Mouse (Mus musculus) mouse trophoblast stem cell (cell line): Measurements from ENCODE around the gene Prkab1.

Experiments
- in situ Hi-C, 2 experiments: fragments of 300-500 bp; cut with MseI, MboI; formaldehyde crosslinking; loops; 2 replicates in 1 of 2; 3 replicates in 1 of 2; pipeline ENCODE4 v1.15.1; 2025

The Prkab1 gene

DNA sequence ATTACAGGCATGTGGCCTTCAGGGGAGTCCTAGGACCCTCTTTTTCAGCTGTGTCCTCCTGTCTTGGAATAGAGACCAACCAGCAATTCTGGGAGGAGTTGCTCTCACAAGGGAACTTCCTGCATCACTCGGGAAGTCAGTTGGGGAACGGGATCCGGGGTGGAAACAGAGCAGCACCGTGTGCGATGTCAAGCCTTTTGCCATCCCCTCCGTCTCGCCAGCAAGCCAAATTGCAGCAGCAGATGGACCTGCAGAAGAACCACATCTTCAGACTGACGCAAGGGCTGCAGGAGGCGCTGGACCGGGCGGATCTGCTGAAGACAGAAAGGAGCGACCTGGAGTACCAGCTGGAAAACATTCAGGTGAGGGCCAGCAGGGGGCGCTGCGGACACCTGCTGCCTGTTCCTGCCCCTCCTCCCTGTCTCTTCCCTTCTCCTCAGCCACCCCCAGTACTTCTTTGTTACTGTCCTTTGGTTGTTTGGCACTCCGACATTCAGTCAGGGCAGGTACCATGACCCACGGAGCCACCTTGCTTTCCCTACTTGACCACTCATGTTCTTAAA is 45.1 kb downstream of the Prkab1 start:
- in situ Hi-C loops: no loop called here

DNA sequence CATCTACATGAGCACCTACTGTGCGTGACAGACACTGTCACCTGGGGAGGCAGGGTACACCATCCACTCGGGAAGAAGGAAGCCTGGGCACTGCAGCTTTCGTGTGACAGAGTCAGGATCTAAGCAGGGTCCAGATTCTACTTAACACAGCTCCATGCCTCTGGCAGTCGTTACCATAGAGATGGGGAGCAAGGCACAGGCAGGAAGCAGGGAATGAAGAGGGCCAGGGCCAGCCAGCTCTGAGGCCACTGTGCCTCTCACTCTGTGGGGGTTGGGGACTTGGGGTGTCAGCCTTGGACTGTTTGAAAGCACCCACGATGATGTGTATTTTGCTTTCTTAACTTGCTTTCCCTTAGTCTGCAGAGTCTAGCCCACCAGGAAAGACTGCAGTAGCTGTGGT is 46.1 kb downstream of the Prkab1 start:
- in situ Hi-C loops: no loop called here

GRCm38 (mm10) chr5:115977757-115978156 is 46.6 kb downstream of the Prkab1 start:
- in situ Hi-C loops: no loop called here

- in situ Hi-C loops: no loop called here
Measured at GRCm38 (mm10) chr5:115977266-115977665, 47.0 kb downstream of the Prkab1 start.

DNA sequence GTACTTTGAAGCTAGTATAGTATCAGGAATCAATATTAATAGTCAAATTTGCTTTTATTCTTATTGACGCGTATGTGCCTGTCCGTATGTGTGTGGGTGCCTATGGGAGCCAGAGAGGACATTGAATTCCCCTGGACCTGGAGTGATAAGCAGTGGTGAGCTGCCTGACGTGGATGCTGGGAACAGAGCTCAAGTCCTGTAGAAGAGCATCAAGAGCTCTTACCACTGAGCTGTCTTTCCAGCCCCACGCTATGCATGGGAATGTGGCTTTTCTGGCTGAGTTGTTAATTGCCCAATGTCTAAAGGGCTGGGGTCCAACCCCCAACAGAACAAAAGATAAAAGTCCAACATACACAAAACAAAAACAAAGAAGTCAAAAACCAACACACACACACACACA is 47.9 kb downstream of the Prkab1 start:
- in situ Hi-C loops: no loop called here

- in situ Hi-C loops: no loop called here
Measured at GRCm38 (mm10) chr5:115975672-115976071, 48.6 kb downstream of the Prkab1 start.

DNA sequence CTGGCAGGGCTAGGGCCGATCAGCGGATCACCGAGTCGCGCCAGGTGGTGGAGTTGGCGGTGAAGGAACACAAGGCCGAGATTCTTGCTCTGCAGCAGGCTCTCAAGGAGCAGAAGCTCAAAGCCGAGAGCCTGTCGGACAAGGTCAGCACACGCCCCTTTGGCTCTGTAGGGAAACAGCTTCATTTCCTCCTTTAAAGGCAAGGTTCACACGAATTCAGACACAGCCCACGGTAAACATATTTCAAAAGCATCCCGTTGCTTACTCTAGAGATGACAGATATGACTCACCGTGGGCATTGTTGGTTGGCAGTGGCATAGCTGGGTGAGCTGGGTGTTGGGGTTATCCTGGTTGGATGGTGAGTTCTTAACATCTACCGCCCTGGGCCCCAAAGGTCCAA is 53.1 kb downstream of the Prkab1 start:
- in situ Hi-C loops: no loop called here
